Mouse (Mus musculus) brain, adult 10 weeks (tissue): ENCODE results near the gene Hist1h2ao. TPM values are rescaled to one million over a fixed set of nuclear protein-coding genes. Genes with fewer than 3 reads are reported as not detected.

Experiments
- polyA plus RNA-seq: library from polyadenylated mRNA; stranded (reverse); fragments of 350-450 nt; fragmentation: Illumina TruSeq; extraction: RNeasy Lipid Tissue Mini Kit (QIAGEN cat#74804); gene quantifications from one replicate; pipeline ENCODE4 v1.2.3, GENCODE M21; 2015; ENCODE audit warnings: low read depth, low replicate concordance

Hist1h2ao gene
- polyA plus RNA-seq, result not detected

GRCm38 (mm10) chr13:21810073-21810472 is at the start of gene Hist1h2ao, which contains the start of gene Hist1h2bq:
TSS of gene Hist1h2ao (plus strand) at chr13:21810465.
TSS of gene Hist1h2bq (minus strand) at chr13:21810197.

GRCm38 (mm10) chr13:21779767-21780731 is 30.2 kb upstream of the Hist1h2ao start, which contains the start of gene Hist1h1b:
TSS of gene Hist1h1b (minus strand) at chr13:21780625.

GRCm38 (mm10) chr13:21783255-21783617 is 27.0 kb upstream of the Hist1h2ao start, which contains the start of gene Hist1h3i:
TSS of gene Hist1h3i (minus strand) at chr13:21783370.

GRCm38 (mm10) chr13:21786899-21787629 is 23.2 kb upstream of the Hist1h2ao start, which contains the start of the genes Hist1h2an and Hist1h2bp:
TSS of gene Hist1h2an (minus strand) at chr13:21787218.
TSS of gene Hist1h2bp (plus strand) at chr13:21787461.

GRCm38 (mm10) chr13:21811539-21811938 is 1.3 kb downstream of the Hist1h2ao start, which contains the start of gene Hist1h4m:
TSS of gene Hist1h4m (plus strand) at chr13:21811746.

GRCm38 (mm10) chr13:21831418-21832394 is 21.4 kb downstream of the Hist1h2ao start, which contains the start of gene Hist1h4n:
TSS of gene Hist1h4n (minus strand) at chr13:21832196.

GRCm38 (mm10) chr13:21833461-21833860 is 23.2 kb downstream of the Hist1h2ao start, which contains the start of the genes Hist1h2ap and Hist1h2br:
TSS of gene Hist1h2ap (minus strand) at chr13:21833507.
TSS of gene Hist1h2br (plus strand) at chr13:21833743.

Other genes starting within 250 kb of the Hist1h2ao start
- gene Olfr1364, start 228.7 kb upstream of the Hist1h2ao start, polyA plus RNA-seq, result not detected
- gene Olfr1362, start 196.4 kb upstream of the Hist1h2ao start, polyA plus RNA-seq, result not detected
- not detected for gene Olfr11, start 167.9 kb upstream of the Hist1h2ao start, polyA plus RNA-seq
- not detected for gene Olfr1361, start 147.1 kb upstream of the Hist1h2ao start, polyA plus RNA-seq
- gene Olfr1360, start 133.1 kb upstream of the Hist1h2ao start, polyA plus RNA-seq, result not detected
- not detected for gene Olfr1359, start 112.4 kb upstream of the Hist1h2ao start, polyA plus RNA-seq
- gene Hist1h2bl, start 94.3 kb upstream of the Hist1h2ao start, polyA plus RNA-seq, result not detected
- gene Hist1h2ai, start 94.0 kb upstream of the Hist1h2ao start, polyA plus RNA-seq, result not detected
- not detected for gene Hist1h3h, start 92.8 kb upstream of the Hist1h2ao start, polyA plus RNA-seq
- not detected for gene Hist1h2bm, start 88.4 kb upstream of the Hist1h2ao start, polyA plus RNA-seq
- gene Hist1h4j, start 75.4 kb upstream of the Hist1h2ao start, polyA plus RNA-seq, result 1.7 TPM
- gene Hist1h4k, start 60.0 kb upstream of the Hist1h2ao start, polyA plus RNA-seq, result 4.7 TPM
- not detected for gene Hist1h2ak, start 56.6 kb upstream of the Hist1h2ao start, polyA plus RNA-seq
- gene Hist1h2bn, start 56.3 kb upstream of the Hist1h2ao start, polyA plus RNA-seq, result not detected
- not detected for gene Hist1h1b, start 29.8 kb upstream of the Hist1h2ao start, polyA plus RNA-seq
- not detected for gene Hist1h3i, start 27.1 kb upstream of the Hist1h2ao start, polyA plus RNA-seq
- not detected for gene Hist1h2an, start 23.2 kb upstream of the Hist1h2ao start, polyA plus RNA-seq
- not detected for gene Hist1h2bp, start 23.0 kb upstream of the Hist1h2ao start, polyA plus RNA-seq
- not detected for gene Hist1h2bq, start 268 bp upstream of the Hist1h2ao start, polyA plus RNA-seq
- gene Hist1h4m, start 1.3 kb downstream of the Hist1h2ao start, polyA plus RNA-seq, result 3.7 TPM
- gene Hist1h4n, start 21.7 kb downstream of the Hist1h2ao start, polyA plus RNA-seq, result not detected
- gene Hist1h2ap, start 23.0 kb downstream of the Hist1h2ao start, polyA plus RNA-seq, result not detected
- 0.58 TPM for gene Hist1h2br, start 23.3 kb downstream of the Hist1h2ao start, polyA plus RNA-seq
- 5.2 TPM for gene Zfp184, start 134.6 kb downstream of the Hist1h2ao start, polyA plus RNA-seq
- not detected for gene Pom121l2, start 170.7 kb downstream of the Hist1h2ao start, polyA plus RNA-seq
- 1.8 TPM for gene Prss16, start 199.3 kb downstream of the Hist1h2ao start, polyA plus RNA-seq
- not detected for gene Hist1h2ah, start 225.1 kb downstream of the Hist1h2ao start, polyA plus RNA-seq
- not detected for gene Hist1h2bk, start 225.4 kb downstream of the Hist1h2ao start, polyA plus RNA-seq
- 6.2 TPM for gene Hist1h4i, start 230.9 kb downstream of the Hist1h2ao start, polyA plus RNA-seq
- not detected for gene Hist1h2ag, start 232.5 kb downstream of the Hist1h2ao start, polyA plus RNA-seq
- not detected for gene Hist1h2bj, start 232.7 kb downstream of the Hist1h2ao start, polyA plus RNA-seq